Mouse (Mus musculus) heart, embryonic 10.5 days (tissue): Measurements from ENCODE around the gene Rbsn. TPM values are rescaled to one million over a fixed set of nuclear protein-coding genes. Genes with fewer than 3 reads are reported as not detected.
A peak's percentile ranks its signal among the peaks of the same experiment; 100 is the strongest.

ENCODE experiments used
- DNase-seq: peaks from one replicate; pipeline ENCODE4 v3.0.0-alpha.2; 2017; ENCODE audit warnings: low spot score
- H3K27ac ChIP-seq: fragments of 300-500 bp; sonication (generic); 2 replicates; pipeline ENCODE4 v1.5.1; 2016; ENCODE audit warnings: mild to moderate bottlenecking
- H3K27me3 ChIP-seq: fragments of 300-500 bp; sonication (generic); 2 replicates; pipeline ENCODE4 v1.6.1; 2016; ENCODE audit warnings: mild to moderate bottlenecking; ENCODE audit not compliant: poor library complexity, insufficient read depth, severe bottlenecking
- H3K36me3 ChIP-seq: fragments of 300-500 bp; sonication (generic); 2 replicates; pipeline ENCODE4 v1.6.1; 2016; ENCODE audit warnings: mild to moderate bottlenecking, moderate library complexity
- H3K4me1 ChIP-seq: fragments of 300-500 bp; sonication (generic); 2 replicates; pipeline ENCODE4 v1.6.1; 2016; ENCODE audit warnings: mild to moderate bottlenecking
- H3K4me3 ChIP-seq: fragments of 300-500 bp; sonication (generic); 2 replicates; pipeline ENCODE4 v1.5.1; 2016; ENCODE audit warnings: mild to moderate bottlenecking, moderate library complexity
- H3K9me3 ChIP-seq: fragments of 300-500 bp; sonication (generic); 2 replicates; pipeline ENCODE4 v1.6.1; 2016; ENCODE audit warnings: mild to moderate bottlenecking, moderate library complexity
- WGBS: fragments of 180-500 bp; shearing (Covaris S2); methylation state at CpG from one replicate; pipeline ENCODE4 v1.1.7; 2016; 5-methylcytosine and 5-hydroxymethylcytosine counted together
- polyA plus RNA-seq: library from polyadenylated mRNA; unstranded; fragments of >200 nt; fragmentation: Nextera tagmentation; extraction: Ambion mirVana; gene quantifications from 2 replicates; pipeline ENCODE4 v1.2.1, GENCODE M21; 2016

The Rbsn gene
- 18.7 and 19.1 TPM in 2 replicates for polyA plus RNA-seq

GRCm38 (mm10) chr6:92214773-92215449 lies at the start of gene Rbsn:
Rbsn (minus strand) TSS chr6:92214925.
- WGBS, result 11% methylated on average over 35 of the region's 35 CpGs
- peak; percentile 97 for DNase-seq

DNA sequence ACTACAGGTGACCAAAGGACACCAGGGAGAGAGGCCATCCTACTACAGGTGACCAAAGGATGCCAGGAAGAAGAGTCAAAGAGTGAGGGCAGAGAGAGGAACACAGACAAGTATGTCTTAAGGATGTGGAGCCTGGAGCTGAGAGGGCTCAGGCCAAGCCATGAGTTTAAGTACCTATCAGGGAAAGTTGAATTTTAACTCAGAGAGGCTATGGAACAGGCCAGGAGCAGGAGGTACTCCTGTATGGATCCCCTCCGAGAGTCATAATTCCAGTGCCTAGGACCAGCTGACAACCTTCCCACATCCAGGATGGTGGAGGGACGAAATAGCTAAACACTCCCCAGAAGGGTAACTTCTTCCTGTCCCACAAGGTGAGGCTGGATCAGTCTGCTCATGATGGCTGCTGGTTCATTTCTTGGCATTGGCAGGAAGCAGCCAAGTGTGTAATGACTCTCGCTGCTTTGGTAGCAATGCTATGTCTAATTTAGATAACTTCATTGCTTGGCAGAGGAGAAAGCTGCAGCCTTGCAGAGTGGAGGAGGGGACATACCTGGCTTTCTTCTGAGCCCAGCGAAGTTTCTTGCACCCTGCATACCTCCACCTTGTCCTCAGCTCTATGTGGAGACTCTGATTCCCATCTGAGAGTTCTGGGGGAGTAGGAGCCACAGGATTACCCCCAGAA lies 46.6 kb upstream of the Rbsn start:
- DNase-seq, result no peak
- H3K4me3 ChIP-seq, result no peak overlapping the region
- no peaks in the 10 kb centered on the region; the same call in 1 of the 2 replicates for H3K4me1 ChIP-seq
- no peaks in the 10 kb centered on the region for H3K27me3 ChIP-seq
- no peak overlapping the region for H3K27ac ChIP-seq
- H3K9me3 ChIP-seq, result no peaks in the 10 kb centered on the region
- no peaks in the 10 kb centered on the region for H3K36me3 ChIP-seq
- 70% methylated on average over 4 of the region's 4 CpGs for WGBS

More at GRCm38 (mm10) chr6:92214773-92215449, at the start of gene Rbsn:
- H3K27ac ChIP-seq, result peak within 1 kb of the TSS; percentile 94
- H3K27me3 ChIP-seq, result no peaks in the 10 kb centered on the region
- H3K36me3 ChIP-seq, result peaks cover 10% of the 10 kb centered on the region
- H3K4me1 ChIP-seq, result peaks cover 10% of the 10 kb centered on the region
- H3K9me3 ChIP-seq, result no peaks in the 10 kb centered on the region
- peak within 1 kb of the TSS; percentile 96 for H3K4me3 ChIP-seq

DNA sequence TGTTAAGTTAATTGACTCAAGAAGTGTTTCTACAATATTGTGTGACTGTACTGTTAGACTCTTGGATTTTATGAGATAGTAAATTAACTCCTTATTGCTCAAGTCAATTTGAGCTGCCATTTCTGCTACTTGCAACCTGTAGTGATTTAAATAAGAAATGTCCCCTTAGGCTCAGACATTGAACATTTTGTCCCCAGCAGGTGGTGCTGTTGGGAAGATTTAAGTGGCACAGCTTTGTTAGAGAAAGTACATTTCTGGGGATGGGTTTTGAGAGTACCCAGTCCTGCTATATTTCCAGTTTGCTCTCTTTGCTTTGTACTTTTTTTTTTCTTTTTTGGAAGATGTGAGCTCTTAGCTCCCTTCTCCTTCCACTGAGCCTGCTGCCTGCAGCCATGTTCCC lies 40.6 kb upstream of the Rbsn start:
- Histone ChIP-seq H3K27ac (no peak overlapping the region), H3K36me3 (no peaks in the 10 kb centered on the region), H3K9me3 (no peaks in the 10 kb centered on the region), H3K27me3 (no peaks in the 10 kb centered on the region), H3K4me3 (no peak overlapping the region), H3K4me1 (no peaks in the 10 kb centered on the region; the same call in 1 of the 2 replicates)
- DNase-seq, result no peak

GRCm38 (mm10) chr6:92253253-92253870 lies 38.6 kb upstream of the Rbsn start:
- Histone ChIP-seq H3K27ac (peak overlapping the region; percentile 64; the same call in 1 of the 2 replicates), H3K36me3 (no peaks in the 10 kb centered on the region), H3K27me3 (no peaks in the 10 kb centered on the region), H3K4me3 (no peak overlapping the region), H3K4me1 (no peaks in the 10 kb centered on the region; the same call in 1 of the 2 replicates), H3K9me3 (no peaks in the 10 kb centered on the region)
- DNase-seq, result no peak
- WGBS, result 56% methylated on average over 3 of the region's 3 CpGs

GRCm38 (mm10) chr6:92247215-92247919 lies 32.6 kb upstream of the Rbsn start:
- DNase-seq, result no peak
- Histone ChIP-seq H3K9me3 (no peaks in the 10 kb centered on the region), H3K27me3 (peaks cover 48% of the 10 kb centered on the region), H3K4me3 (no peak overlapping the region), H3K27ac (no peak overlapping the region), H3K4me1 (peaks cover 8% of the 10 kb centered on the region), H3K36me3 (no peaks in the 10 kb centered on the region)
- 28% methylated on average over 7 of the region's 7 CpGs for WGBS

DNA sequence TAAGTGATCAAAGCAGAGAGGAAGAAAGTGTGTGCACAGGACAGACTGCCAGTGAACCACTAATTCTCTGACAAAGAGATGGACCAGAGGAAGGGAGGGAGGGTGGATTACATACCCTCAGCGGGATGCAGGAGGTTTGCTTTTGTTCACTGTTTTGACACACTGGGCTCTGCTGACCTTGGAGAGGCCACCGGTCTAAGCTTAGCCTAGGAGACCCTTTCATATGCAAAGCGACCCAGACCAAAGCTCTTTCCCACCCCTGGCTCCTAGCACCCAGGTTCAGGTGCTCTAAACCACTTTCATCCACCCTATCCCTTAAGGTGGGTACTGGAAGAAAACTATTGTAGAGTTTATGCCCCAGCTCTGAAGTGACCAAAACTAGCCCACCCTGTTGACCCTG lies 31.6 kb upstream of the Rbsn start:
- whole genome bisulfite sequencing, result 17% methylated on average over 3 of the region's 3 CpGs
- Histone ChIP-seq H3K4me3 (no peak overlapping the region), H3K9me3 (no peaks in the 10 kb centered on the region), H3K27ac (no peak overlapping the region), H3K4me1 (peaks cover 8% of the 10 kb centered on the region), H3K36me3 (no peaks in the 10 kb centered on the region), H3K27me3 (peaks cover 53% of the 10 kb centered on the region)
- DNase-seq, result no peak

- no peak for DNase-seq
- peaks cover 53% of the 10 kb centered on the region for H3K27me3 ChIP-seq
- no peaks in the 10 kb centered on the region for H3K36me3 ChIP-seq
- no peak within 1 kb of the TSS for H3K27ac ChIP-seq
- no peaks in the 10 kb centered on the region for H3K9me3 ChIP-seq
- peaks cover 8% of the 10 kb centered on the region for H3K4me1 ChIP-seq
- WGBS, result 1% methylated on average over 31 of the region's 31 CpGs
- H3K4me3 ChIP-seq, result peak within 1 kb of the TSS; percentile 60
Measured at GRCm38 (mm10) chr6:92244591-92244990, 29.9 kb upstream of the Rbsn start, which contains the start of gene Trh. Trh (minus strand) TSS chr6:92244650.

DNA sequence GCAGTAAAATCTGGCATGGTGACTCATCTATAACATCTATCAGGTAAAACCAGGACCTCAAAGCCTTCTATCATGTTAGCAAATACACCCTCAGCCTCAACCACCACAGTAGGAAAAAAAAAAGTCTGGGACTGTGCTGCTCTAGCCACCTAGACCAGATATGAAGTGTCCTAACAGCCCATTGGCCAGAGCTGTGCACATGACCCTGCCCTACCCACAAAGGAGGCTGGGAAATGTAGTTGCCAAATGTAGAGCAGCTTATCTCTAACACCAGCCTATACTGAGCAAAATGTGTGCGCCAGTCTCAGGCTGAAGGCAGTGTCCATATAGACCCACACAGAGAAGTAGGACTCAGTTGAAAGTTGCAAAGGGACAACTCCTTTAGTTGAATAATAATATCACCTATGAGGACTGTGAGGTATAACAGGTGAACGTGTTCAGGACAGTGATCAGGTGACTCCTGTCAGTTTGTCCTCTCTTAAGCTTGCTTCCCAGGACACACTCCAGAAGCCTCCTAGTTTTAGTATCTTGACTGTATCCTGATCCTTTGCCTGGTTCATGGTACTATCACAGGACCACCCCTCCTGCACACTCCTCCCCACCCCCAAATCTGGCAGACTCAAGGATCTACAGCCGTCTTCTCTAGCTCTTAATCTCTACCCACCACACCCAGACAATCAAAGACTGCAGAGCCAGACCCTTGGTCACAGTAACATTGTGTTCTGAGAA lies 26.6 kb upstream of the Rbsn start:
- peak; percentile 92 for DNase-seq

GRCm38 (mm10) chr6:92235036-92235435 lies 20.3 kb upstream of the Rbsn start:
- 59% methylated on average over 12 of the region's 12 CpGs for WGBS

More for the DNA sequence above, 26.6 kb upstream of the Rbsn start:
- Histone ChIP-seq H3K4me3 (no peak overlapping the region), H3K27me3 (peaks cover 45% of the 10 kb centered on the region), H3K9me3 (no peaks in the 10 kb centered on the region), H3K27ac (no peak overlapping the region), H3K4me1 (peaks cover 8% of the 10 kb centered on the region), H3K36me3 (no peaks in the 10 kb centered on the region)
- 42% methylated on average over 3 of the region's 3 CpGs for WGBS

DNA sequence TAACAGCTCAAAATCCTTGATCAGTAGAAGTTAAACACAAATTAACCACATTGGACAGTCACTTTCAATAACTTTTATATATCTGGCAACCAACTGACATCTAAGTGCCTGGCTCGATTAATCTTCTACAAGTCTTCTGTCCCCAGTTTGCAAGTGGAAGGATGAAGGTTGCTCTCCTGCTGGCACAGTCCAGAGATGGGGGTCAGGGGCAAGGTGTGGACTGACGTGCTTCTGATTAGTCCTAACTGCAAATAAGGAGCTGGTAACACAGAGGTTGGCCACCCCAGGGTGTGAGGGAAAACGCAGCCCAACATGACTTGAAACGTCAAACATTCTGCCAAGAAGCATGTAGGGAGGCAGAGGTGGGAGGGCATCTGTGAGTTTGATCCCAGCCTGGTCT lies 17.0 kb upstream of the Rbsn start:
- no peak overlapping the region for H3K4me3 ChIP-seq
- H3K36me3 ChIP-seq, result no peaks in the 10 kb centered on the region
- no peak overlapping the region for H3K27ac ChIP-seq
- no peaks in the 10 kb centered on the region for H3K4me1 ChIP-seq
- H3K9me3 ChIP-seq, result no peaks in the 10 kb centered on the region
- H3K27me3 ChIP-seq, result no peaks in the 10 kb centered on the region
- 63% methylated on average over 4 of the region's 4 CpGs for WGBS
- no peak for DNase-seq

More at GRCm38 (mm10) chr6:92235036-92235435, 20.3 kb upstream of the Rbsn start:
- DNase-seq, result no peak
- no peak overlapping the region for H3K27ac ChIP-seq
- H3K9me3 ChIP-seq, result no peaks in the 10 kb centered on the region
- no peaks in the 10 kb centered on the region for H3K4me1 ChIP-seq
- no peaks in the 10 kb centered on the region for H3K36me3 ChIP-seq
- no peak overlapping the region for H3K4me3 ChIP-seq
- no peaks in the 10 kb centered on the region for H3K27me3 ChIP-seq

GRCm38 (mm10) chr6:92231356-92231755 lies 16.6 kb upstream of the Rbsn start:
- no peaks in the 10 kb centered on the region for H3K9me3 ChIP-seq
- WGBS, result 66% methylated on average over 1 of the region's 1 CpGs
- H3K4me3 ChIP-seq, result no peak overlapping the region
- no peaks in the 10 kb centered on the region for H3K4me1 ChIP-seq
- no peak for DNase-seq
- H3K36me3 ChIP-seq, result no peaks in the 10 kb centered on the region
- no peak overlapping the region for H3K27ac ChIP-seq
- no peaks in the 10 kb centered on the region for H3K27me3 ChIP-seq

DNA sequence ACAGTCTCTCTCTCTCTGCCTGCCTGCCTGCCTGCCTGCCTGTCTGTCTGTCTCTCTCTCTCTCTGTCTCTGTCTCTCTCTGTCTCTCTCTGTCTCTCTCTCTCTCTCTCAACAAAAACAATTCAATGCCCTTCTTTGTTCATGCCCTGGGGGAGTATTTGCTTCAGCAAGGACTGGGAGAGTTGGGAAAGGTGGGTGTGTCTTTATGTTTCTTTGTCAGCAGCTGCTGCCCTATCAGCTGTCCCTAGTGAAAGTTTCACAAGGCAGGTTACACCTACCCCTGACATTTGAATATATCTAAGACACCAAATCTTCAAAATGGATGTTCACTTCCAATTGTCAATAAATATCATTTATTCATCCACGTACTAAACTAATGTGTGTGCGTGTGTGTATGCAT lies 14.9 kb upstream of the Rbsn start:
- Histone ChIP-seq H3K27me3 (no peaks in the 10 kb centered on the region), H3K36me3 (no peaks in the 10 kb centered on the region), H3K4me1 (no peaks in the 10 kb centered on the region), H3K27ac (no peak overlapping the region), H3K4me3 (no peak overlapping the region), H3K9me3 (no peaks in the 10 kb centered on the region)
- 79% methylated on average over 2 of the region's 2 CpGs for WGBS
- no peak for DNase-seq
